Mouse (Mus musculus) embryonic facial prominence, embryonic 13.5 days (tissue): Measurements from ENCODE around the gene Aunip. TPM values are rescaled to one million over a fixed set of nuclear protein-coding genes. Genes with fewer than 3 reads are reported as not detected.

Experiments
- ATAC-seq: fragments of 200-750 bp; cut with Nextera tagmentation; 2 replicates; pipeline ENCODE4 v1.8.0; 2017; ENCODE audit warnings: low read depth; ENCODE audit not compliant: insufficient number of reproducible peaks, insufficient read depth, low FRiP score, low TSS enrichment
- H3K27ac ChIP-seq: fragments of 300-500 bp; sonication (generic); 2 replicates; pipeline ENCODE4 v1.5.1; 2015; ENCODE audit warnings: moderate library complexity, mild to moderate bottlenecking, inconsistent platforms
- H3K27me3 ChIP-seq: fragments of 300-500 bp; sonication (generic); 2 replicates; pipeline ENCODE4 v1.6.1; 2015; ENCODE audit warnings: mild to moderate bottlenecking, inconsistent platforms
- H3K36me3 ChIP-seq: fragments of 300-500 bp; sonication (generic); 2 replicates; pipeline ENCODE4 v1.6.1; 2015; ENCODE audit warnings: mild to moderate bottlenecking, inconsistent platforms
- H3K4me1 ChIP-seq: fragments of 300-500 bp; sonication (generic); 2 replicates; pipeline ENCODE4 v1.6.1; 2015; ENCODE audit warnings: inconsistent platforms
- H3K4me2 ChIP-seq: fragments of 300-500 bp; sonication (generic); 2 replicates; pipeline ENCODE4 v1.6.1; 2015; ENCODE audit warnings: moderate library complexity, mild to moderate bottlenecking, inconsistent platforms
- H3K4me3 ChIP-seq: fragments of 300-500 bp; sonication (generic); 2 replicates; pipeline ENCODE4 v1.5.1; 2015; ENCODE audit warnings: mild to moderate bottlenecking, inconsistent platforms
- H3K9ac ChIP-seq: fragments of 300-500 bp; sonication (generic); 2 replicates; pipeline ENCODE4 v1.6.1; 2015; ENCODE audit warnings: mild to moderate bottlenecking, inconsistent platforms
- H3K9me3 ChIP-seq: fragments of 300-500 bp; sonication (generic); 2 replicates; pipeline ENCODE4 v1.6.1; 2016; ENCODE audit warnings: inconsistent platforms
- WGBS: fragments of 180-500 bp; shearing (Covaris S2); methylation state at CpG from one replicate; pipeline ENCODE4 v1.1.7; 2015; ENCODE audit warnings: mixed read lengths; 5-methylcytosine and 5-hydroxymethylcytosine counted together
- polyA plus RNA-seq: library from polyadenylated mRNA; unstranded; fragments of >200 nt; fragmentation: Nextera tagmentation; extraction: Ambion mirVana; gene quantifications from 2 replicates; pipeline ENCODE4 v1.2.1, GENCODE M21; 2015

The Aunip gene
- polyA plus RNA-seq, 1 experiment from 2014 or later = 11.7 TPM

DNA sequence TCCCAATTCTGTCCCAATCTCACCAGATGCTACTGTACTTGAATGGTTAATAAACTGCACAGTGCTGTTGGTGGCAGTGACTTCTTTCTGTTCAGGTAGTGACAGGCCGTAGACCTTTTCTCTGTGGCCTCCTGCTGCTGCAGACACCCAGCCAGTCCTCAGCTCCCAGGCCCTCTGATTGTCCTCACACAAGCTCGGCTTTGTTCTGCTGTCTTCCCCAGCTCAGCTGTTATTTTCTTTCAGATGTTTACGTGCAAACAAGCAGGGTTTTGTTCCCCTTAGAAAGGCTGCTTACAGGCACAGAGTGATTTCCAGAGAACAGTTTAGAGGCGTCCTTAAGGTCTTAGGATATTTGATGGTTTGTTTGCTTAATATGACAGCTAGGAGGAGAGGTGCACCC lies 37.0 kb upstream of the Aunip start:
- Histone ChIP-seq H3K4me2 (no peak overlapping the region), H3K36me3 (peaks cover 60% of the 10 kb centered on the region), H3K4me3 (no peak overlapping the region), H3K4me1 (peaks cover 8% of the 10 kb centered on the region; the same call in 1 of the 2 replicates), H3K27ac (no peak overlapping the region), H3K27me3 (no peaks in the 10 kb centered on the region), H3K9ac (0 out of 2 replicates have a peak overlapping the region, but pooled peaks have one; percentile 16), H3K9me3 (no peaks in the 10 kb centered on the region)
- ATAC-seq = no peak
- WGBS = 61% methylated on average over 4 of the region's 4 CpGs

DNA sequence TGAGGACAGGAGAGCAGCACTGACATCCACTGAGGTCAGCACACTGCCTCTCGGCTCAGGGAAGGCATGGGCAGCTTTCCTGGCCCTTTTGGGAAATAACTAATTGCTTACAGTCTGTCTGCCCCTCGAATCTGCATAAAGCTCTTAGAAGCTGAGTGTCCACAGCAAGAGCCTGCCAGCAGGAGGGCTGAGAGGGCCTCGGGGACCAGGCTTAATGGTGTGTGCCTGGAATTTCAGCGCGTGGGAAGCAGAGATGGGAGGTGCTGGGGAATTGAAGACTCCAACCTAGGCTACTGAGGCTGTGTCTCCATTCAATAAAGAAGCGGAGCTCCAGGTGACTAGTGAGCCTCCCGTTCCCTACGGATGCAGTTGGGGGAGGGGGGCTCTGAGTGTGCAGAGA lies 36.6 kb upstream of the Aunip start:
- Histone ChIP-seq H3K36me3 (peaks cover 60% of the 10 kb centered on the region), H3K4me2 (no peak overlapping the region), H3K4me1 (peaks cover 8% of the 10 kb centered on the region; the same call in 1 of the 2 replicates), H3K27me3 (no peaks in the 10 kb centered on the region), H3K9me3 (no peaks in the 10 kb centered on the region), H3K4me3 (no peak overlapping the region), H3K9ac (0 out of 2 replicates have a peak overlapping the region, but pooled peaks have one; percentile 16), H3K27ac (no peak overlapping the region)
- no peak for ATAC-seq
- 61% methylated on average over 8 of the region's 8 CpGs for WGBS

DNA sequence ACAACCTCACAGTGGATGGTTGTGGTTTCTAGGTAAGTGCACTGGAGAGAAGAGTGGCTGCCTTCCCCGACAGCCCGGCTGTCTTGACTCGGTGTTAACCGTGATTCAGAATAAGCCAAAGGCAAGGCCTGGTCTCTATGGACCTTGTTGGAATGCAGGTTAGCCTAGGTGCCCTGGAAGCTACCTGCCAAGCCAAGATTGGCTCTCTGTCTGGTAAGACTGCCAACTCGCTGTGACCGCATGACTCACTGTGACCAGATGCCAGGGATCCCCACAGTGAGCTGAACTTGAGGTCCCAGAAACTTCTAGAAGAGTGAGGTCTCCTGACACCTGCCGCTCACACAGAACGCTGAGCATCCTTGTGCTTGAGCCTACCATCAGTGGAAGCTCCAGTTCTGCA lies 33.9 kb upstream of the Aunip start:
- no peak overlapping the region for H3K4me3 ChIP-seq
- WGBS = 88% methylated on average over 8 of the region's 8 CpGs

DNA sequence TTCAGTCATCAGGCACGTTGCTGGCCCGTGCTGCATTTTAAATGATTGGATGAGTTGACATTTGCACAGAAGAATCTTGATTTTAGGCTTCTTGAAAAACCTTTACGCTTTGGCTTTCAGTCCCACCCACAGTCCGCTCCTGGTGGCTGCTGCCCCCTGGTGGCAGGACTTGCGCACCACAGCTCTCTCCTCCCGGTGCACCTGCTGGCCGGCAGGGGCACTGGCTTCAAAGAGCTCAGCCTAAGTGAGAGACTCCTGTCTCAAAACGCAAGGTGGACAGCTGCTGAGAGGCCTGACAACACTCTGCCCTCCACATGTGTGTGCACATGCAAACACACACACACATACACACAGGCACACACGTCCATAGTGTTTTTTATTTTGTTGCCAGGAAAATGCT lies 32.8 kb upstream of the Aunip start:
- no peaks in the 10 kb centered on the region for H3K4me1 ChIP-seq
- H3K36me3 ChIP-seq = peaks cover 37% of the 10 kb centered on the region
- no peak for ATAC-seq
- no peak overlapping the region for H3K9ac ChIP-seq
- no peak overlapping the region for H3K4me3 ChIP-seq
- H3K27me3 ChIP-seq = peaks cover 6% of the 10 kb centered on the region; the same call in 1 of the 2 replicates
- WGBS = 3% methylated on average over 9 of the region's 9 CpGs
- no peak overlapping the region for H3K27ac ChIP-seq
- no peaks in the 10 kb centered on the region for H3K9me3 ChIP-seq
- H3K4me2 ChIP-seq = no peak overlapping the region

More for the DNA sequence above, 33.9 kb upstream of the Aunip start:
- Histone ChIP-seq H3K4me1 (no peaks in the 10 kb centered on the region), H3K27ac (peak overlapping the region; percentile 28; the same call in 1 of the 2 replicates), H3K4me2 (no peak overlapping the region), H3K9me3 (no peaks in the 10 kb centered on the region), H3K27me3 (no peaks in the 10 kb centered on the region), H3K9ac (no peak overlapping the region), H3K36me3 (peaks cover 48% of the 10 kb centered on the region)
- no peak for ATAC-seq

DNA sequence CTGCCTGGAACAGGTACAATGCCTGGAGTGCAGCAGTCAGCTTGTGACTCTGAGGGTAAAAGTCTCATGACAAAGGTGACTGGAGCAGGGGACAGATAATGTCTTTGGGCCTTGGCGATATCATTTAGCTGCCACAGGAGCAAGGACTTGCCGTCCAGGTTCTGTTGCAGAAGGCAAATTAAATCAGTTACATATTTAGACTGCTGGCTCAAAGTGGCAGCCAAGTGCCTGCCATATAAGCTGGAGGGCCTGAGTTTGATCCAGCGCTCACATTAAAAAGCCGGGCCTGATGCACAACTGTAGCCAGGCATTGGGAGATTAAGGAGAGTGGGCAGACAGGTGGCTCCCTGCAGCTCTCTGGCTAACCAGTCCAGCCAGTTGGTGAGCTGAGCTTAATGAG lies 31.0 kb upstream of the Aunip start:
- H3K4me2 ChIP-seq = no peak overlapping the region

DNA sequence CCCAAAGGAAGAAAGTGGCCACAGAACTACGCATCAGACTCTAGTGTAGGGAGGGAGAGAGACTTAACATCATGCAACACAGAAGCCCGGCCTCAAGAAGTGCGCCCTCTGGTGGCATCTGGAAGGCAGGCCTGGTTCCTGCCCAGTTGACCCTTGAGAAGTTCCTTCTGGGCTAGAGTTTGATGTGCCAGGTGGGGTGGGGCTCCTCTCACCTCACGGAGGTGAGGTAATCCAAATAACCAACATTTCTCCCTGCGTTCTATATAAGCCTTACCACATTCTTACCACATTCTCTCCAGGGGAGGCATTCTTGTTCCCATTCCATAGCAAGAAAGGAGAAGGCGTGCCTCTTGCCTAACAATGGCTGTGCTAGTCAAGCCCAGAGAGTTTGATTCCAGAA lies 29.9 kb upstream of the Aunip start:
- Histone ChIP-seq H3K36me3 (peaks cover 13% of the 10 kb centered on the region), H3K27me3 (peaks cover 8% of the 10 kb centered on the region; the same call in 1 of the 2 replicates), H3K4me2 (no peak overlapping the region), H3K4me3 (no peak overlapping the region), H3K4me1 (no peaks in the 10 kb centered on the region), H3K9me3 (no peaks in the 10 kb centered on the region), H3K27ac (no peak overlapping the region), H3K9ac (no peak overlapping the region)
- WGBS = 21% methylated on average over 6 of the region's 6 CpGs
- ATAC-seq = no peak

More for the DNA sequence above, 31.0 kb upstream of the Aunip start:
- Histone ChIP-seq H3K27me3 (peaks cover 8% of the 10 kb centered on the region; the same call in 1 of the 2 replicates), H3K27ac (no peak overlapping the region), H3K4me1 (no peaks in the 10 kb centered on the region), H3K9me3 (no peaks in the 10 kb centered on the region), H3K36me3 (peaks cover 23% of the 10 kb centered on the region), H3K9ac (0 out of 2 replicates have a peak overlapping the region, but pooled peaks have one; percentile 16), H3K4me3 (no peak overlapping the region)
- 82% methylated on average over 4 of the region's 4 CpGs for WGBS
- ATAC-seq = no peak

DNA sequence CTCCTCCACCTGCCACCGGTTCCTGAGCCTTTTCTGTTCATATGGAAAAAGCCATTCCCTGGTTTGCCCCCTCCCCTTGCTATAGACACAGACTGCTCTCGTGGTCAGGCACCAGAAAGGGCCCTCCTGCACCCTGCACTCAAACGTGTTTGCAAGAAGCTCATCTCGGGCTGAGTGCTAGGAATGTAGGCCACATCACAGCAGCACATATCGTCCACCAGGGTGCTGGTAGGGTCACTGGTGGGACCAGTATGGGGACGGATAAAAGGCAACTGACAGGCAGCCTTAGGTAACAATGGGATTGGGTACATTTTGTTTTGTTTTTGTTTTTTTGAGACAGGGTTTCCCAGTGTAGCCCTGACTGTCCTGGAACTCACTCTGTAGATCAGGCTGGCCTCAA lies 29.5 kb upstream of the Aunip start:
- no peaks in the 10 kb centered on the region for H3K9me3 ChIP-seq
- H3K4me1 ChIP-seq = no peaks in the 10 kb centered on the region
- H3K27me3 ChIP-seq = peaks cover 8% of the 10 kb centered on the region; the same call in 1 of the 2 replicates
- H3K36me3 ChIP-seq = peaks cover 9% of the 10 kb centered on the region
- ATAC-seq = no peak
- no peak overlapping the region for H3K4me2 ChIP-seq
- 59% methylated on average over 6 of the region's 6 CpGs for WGBS
- no peak overlapping the region for H3K4me3 ChIP-seq
- H3K27ac ChIP-seq = no peak overlapping the region
- no peak overlapping the region for H3K9ac ChIP-seq

DNA sequence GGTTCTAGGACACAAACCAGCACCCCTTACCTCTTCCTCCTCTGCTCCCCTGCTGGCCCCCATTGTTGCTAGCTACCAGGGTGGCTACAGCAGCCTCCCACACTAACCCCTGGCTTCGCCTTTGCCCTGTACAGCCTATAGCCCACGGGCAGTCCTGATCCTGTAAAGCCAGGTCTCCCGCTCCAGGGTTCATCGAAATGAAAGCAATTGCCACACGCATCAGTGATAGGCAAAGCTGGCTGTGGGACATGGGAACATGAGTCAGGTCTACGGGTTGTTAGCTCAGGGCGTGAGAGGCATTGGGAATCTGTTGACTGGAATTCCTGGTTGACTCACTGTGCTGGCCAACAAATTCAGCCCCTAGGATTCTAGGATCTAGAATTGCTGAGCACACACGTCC lies 28.4 kb upstream of the Aunip start:
- H3K36me3 ChIP-seq = no peaks in the 10 kb centered on the region
- H3K9ac ChIP-seq = no peak overlapping the region
- H3K27me3 ChIP-seq = peaks cover 8% of the 10 kb centered on the region; the same call in 1 of the 2 replicates
- no peak overlapping the region for H3K4me3 ChIP-seq
- WGBS = 81% methylated on average over 8 of the region's 8 CpGs
- no peaks in the 10 kb centered on the region for H3K9me3 ChIP-seq
- no peak overlapping the region for H3K4me2 ChIP-seq
- H3K27ac ChIP-seq = no peak overlapping the region
- no peaks in the 10 kb centered on the region for H3K4me1 ChIP-seq
- ATAC-seq = no peak

DNA sequence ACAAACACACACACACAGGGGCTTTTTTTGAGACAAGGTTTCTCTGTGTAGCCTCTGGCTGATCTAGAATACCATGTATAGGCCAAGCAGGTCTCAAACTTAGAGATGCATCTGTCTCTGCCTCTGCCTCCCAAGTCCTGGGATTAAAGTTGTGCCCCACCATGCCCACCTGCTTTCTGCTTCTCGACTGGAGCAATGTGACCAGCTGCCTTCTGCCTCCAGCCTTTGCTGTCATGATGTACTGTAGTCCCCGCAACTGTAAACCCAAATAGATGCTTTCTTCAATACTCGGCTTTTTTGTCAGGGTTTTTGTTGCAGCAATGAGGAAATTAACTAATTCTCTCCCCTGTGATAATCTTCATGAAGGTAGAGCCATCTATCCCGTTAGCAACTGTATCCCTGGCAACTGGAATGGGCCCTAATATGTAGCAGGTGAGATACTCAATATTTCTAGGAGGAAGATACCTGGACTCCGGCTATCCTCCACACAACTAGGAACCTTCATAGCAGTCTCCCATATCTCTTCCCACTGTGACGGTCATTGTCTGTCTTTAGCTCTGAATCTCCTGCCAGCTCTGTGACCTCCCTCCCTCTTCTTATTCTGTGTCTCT lies 27.6 kb upstream of the Aunip start:
- no peak overlapping the region for H3K9ac ChIP-seq
- H3K9me3 ChIP-seq = no peaks in the 10 kb centered on the region
- peaks cover 8% of the 10 kb centered on the region; the same call in 1 of the 2 replicates for H3K27me3 ChIP-seq
- no peak overlapping the region for H3K4me3 ChIP-seq
- H3K27ac ChIP-seq = no peak overlapping the region
- WGBS = 69% methylated on average over 6 of the region's 6 CpGs
- H3K4me1 ChIP-seq = peaks cover 2% of the 10 kb centered on the region; the same call in 1 of the 2 replicates
- H3K4me2 ChIP-seq = no peak overlapping the region
- no peak for ATAC-seq
- H3K36me3 ChIP-seq = no peaks in the 10 kb centered on the region

DNA sequence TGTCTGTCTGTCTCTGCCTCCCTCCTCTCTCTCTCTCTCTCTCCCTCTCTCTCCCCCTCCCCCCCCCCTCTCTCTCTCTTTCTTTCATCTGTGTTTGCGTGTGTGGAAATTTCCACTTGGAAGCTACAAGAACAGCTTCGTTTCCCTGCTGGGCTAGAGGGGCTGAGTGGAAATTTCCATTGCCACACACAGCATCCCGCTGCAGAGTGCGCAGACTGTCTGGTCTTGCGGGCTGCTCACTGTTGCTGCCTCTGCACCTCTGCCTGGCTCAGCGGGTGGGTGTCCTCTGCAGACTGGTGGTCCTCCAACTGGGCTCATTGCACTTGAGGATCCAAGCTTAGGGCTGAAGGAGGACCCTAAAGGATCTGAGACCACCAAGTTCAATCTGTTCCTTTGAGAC lies 27.1 kb upstream of the Aunip start:
- H3K9me3 ChIP-seq = no peaks in the 10 kb centered on the region
- no peak for ATAC-seq
- H3K4me2 ChIP-seq = no peak overlapping the region
- no peak overlapping the region for H3K9ac ChIP-seq
- H3K4me3 ChIP-seq = no peak overlapping the region
- no peak overlapping the region for H3K27ac ChIP-seq
- H3K36me3 ChIP-seq = no peaks in the 10 kb centered on the region
- H3K4me1 ChIP-seq = peaks cover 6% of the 10 kb centered on the region; the same call in 1 of the 2 replicates
- peaks cover 8% of the 10 kb centered on the region; the same call in 1 of the 2 replicates for H3K27me3 ChIP-seq
- WGBS = 53% methylated on average over 6 of the region's 6 CpGs

DNA sequence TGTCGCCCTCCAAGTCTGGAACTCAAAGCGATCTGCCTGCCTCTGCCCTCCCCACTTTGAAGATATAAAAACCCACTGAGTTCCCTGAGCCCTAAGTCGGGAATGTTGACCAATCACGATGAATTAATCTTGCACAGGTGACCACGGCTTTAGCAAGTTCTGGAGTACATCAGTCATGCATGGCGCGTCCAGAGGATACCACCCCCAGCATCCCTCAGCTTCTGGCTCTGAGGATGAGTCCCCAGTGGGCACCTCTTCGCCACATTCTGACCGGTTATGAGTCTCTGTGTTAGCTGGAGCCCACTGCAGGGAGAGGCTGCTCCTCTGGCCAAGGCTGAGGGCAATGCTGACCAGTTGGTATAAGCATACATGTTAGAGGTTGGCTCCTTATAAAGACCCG lies 26.6 kb upstream of the Aunip start:
- Histone ChIP-seq H3K4me2 (no peak overlapping the region), H3K4me3 (no peak overlapping the region), H3K9ac (no peak overlapping the region), H3K36me3 (no peaks in the 10 kb centered on the region), H3K27ac (no peak overlapping the region), H3K9me3 (no peaks in the 10 kb centered on the region), H3K27me3 (peaks cover 8% of the 10 kb centered on the region; the same call in 1 of the 2 replicates), H3K4me1 (peaks cover 6% of the 10 kb centered on the region; the same call in 1 of the 2 replicates)
- ATAC-seq = no peak
- WGBS = 73% methylated on average over 10 of the region's 10 CpGs
